Mouse (Mus musculus): ENCODE results near the gene Irf1.

The Irf1 gene

DNA sequence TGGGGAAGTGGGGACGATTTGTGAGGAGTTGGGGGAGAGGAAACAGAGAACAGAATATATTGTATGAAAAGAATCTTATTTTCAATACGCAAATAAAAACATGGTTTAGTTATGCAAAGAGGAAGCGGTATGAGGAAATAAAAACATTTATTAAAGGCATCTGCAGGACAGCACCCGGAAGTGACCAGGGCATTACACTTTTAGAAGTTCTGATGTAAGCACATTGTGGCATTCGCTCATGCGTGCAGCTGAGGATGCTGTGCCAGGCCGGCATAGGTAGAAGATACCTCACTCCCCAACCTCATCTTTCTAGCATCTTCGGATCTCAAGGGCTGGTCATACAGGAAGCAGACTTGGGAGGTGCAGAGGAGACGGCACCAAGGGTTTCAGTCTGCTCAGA lies 13.5 kb downstream of the Irf1 start:
- no peak for DNase-seq (ENCODE audit: low spot score in 2 of 2)

- DNase-seq (ENCODE audit: low spot score in 2 of 2) = no peak
Observed at GRCm38 (mm10) chr11:53785311-53785936, 15.6 kb downstream of the Irf1 start.

DNA sequence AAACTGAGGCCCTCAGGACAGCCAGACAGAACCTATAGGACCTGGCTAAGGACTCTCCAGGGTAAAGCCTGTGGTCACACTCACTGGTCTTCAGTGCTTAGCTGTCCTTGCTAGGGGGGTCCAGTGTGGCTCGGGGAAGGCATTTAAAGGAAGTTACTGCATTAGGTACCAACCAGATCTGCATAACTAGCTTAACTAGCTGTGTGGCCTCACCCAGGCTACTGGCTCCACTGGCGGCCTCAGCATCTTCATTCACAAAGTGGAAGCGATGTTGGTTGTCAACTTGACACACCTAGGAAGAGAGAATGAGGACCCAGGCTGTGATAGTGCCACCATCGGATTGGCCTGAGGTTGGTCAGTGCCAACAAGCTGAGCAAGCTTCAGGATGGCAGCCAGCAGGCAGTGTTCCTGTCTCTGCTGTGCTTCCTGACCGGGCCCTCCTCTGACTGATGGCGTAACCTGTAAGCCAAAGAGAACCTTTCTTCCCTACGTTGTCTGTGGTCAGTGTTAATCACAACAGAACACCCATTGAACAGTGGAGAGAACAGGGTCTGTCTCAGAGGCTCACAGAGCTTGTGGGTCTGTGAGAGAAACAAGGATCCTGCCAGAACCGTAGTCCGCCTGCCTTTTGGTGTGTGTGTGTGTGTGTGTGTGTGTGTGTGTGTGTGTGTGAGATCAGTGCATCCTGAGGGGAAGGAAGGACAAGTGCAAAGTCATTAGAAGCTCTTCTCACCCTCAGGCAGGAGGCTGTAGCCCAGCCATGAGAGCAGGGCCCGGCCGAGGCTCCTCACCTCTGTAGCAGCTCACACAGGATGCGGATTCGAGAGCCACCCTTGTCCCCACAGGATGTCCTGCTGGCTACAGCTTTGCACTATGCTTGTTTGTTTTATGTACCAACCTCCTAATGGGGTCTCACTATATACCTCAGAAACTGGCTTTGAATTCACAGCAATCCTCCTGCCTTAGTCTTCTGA lies 16.5 kb downstream of the Irf1 start:
- no peak for DNase-seq (ENCODE audit: low spot score in 2 of 2)

DNA sequence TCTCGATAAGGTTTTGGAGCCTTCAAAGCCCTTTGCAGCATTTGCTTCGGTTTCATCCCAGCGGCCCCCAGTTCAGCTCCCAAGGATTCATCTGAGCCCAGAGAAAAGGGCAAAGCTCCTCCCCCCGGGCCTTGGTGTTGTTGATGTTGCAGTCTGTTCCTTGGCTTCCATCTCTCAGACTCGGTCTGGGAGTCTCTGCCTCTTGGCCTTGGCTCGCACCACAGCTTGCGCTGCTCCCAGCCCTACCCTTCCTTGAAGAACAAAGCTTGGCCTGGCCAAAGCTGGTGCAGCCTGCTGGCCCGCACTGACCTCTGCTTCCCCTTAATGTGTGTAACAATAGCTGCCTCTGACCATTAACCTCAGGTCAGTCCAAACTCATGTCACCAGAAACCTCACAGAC lies 18.4 kb downstream of the Irf1 start:
- no peak for DNase-seq (ENCODE audit: low spot score in 2 of 2)

GRCm38 (mm10) chr11:53789277-53789676 lies 19.5 kb downstream of the Irf1 start:
- DNase-seq (ENCODE audit: low spot score in 2 of 2) = no peak

DNA sequence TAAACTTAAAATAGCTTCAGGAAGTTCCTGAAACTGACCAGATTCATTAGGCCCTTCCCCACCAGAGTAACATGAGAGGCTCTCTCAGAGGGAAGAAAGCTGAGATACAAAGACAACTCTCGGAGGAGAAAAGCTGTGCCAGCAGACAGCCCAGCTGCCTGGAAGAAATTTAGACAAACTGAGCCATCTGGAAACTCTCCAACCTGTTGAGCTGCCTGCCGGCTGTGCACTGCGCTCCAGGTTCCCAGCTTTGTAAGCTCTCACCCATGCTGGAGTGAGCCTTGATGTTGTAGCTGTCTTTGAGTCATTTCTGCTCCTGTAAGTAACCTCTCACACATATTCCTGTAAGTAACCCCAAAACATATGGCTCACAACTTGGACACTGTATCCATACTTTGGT lies 23.2 kb downstream of the Irf1 start:
- peak; percentile 42 to 49 for DNase-seq (ENCODE audit: low spot score in 2 of 2)

GRCm38 (mm10) chr11:53794015-53794414 lies 24.2 kb downstream of the Irf1 start:
- no peak for DNase-seq (ENCODE audit: low spot score in 2 of 2)

DNA sequence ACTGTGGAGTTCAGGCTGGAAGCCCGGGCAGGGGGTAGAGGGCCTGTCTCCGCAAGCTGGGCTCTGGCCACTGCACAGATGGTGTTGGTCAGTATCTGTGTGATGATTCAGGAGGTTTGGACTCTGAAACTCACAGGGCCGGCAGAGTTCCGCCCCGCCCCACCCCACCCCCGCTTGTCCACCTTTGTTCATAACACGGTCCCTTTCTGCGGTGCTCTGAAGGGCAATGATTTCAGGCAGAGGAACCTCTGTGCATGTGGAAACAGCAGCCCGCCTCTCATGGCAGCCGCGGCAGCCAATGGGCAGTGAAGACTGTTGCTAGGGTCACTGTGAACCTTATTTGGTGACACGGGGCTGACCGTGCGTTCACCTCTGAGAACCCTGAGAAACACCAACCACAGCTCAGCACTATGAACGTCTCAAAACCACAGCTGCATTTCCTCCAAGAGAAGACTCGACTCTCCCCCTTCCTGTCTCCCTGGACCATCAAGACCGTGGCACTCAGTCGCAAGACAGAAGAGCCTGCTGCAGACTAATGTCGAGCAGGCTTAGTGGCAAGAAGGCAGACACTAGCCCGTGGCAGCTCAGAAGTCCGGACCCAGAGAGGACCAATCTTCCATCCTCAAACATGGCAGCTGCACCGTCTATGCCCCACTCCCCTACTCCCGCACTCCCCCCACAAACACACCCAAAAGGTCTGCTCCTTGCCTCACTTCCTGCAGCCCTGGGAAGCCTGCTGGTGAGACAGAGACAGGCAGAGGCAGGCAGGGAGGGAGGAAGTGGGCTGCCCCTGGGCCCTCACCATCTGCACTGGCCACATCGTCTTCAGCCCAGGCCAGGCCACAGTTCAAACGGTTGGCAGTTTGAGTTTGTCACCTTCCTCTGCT lies 25.1 kb downstream of the Irf1 start:
- DNase-seq (ENCODE audit: low spot score in 2 of 2) = no peak

- no peak for DNase-seq (ENCODE audit: low spot score in 2 of 2)
Observed at GRCm38 (mm10) chr11:53795813-53796212, 26.0 kb downstream of the Irf1 start.

DNA sequence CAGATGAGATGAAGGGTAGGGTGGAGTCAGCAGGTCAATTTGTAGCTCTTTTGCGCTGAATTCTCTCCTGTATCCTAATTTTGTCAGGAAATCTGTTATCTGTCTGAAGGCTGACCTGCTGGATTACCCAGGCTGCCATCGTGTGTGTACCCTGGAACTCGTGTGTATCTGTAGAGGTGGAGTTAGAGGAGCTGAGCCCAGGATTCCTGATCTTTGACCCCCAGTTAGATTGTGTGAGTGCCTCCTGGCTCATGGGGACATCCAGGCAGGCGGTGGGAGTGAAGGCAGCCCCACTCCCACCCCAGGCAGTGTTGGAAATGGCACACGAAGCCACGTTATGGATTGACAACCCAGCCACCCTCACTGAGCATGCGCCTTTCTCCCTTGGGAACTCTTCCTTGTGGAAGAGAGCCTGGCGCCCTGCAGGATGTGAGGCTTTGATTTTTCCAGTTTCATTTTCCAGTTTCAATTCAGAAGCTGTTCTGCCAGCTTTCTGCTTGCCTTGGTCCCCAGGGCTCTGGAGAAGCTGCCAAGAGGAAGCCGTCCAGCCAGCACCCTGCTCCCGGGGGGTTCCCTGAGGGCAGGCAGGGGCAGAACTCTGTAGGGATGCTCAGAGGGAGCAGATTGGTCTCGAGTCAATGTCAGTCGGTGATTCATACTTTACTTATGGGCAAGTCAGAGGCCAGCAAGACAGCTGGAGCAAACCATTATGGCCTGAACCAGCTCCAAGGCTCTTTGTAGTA lies 26.8 kb downstream of the Irf1 start:
- no peak for DNase-seq (ENCODE audit: low spot score in 2 of 2)

- no peak for DNase-seq (ENCODE audit: low spot score in 2 of 2)
Observed at GRCm38 (mm10) chr11:53797386-53797920, 27.6 kb downstream of the Irf1 start.

- no peak for DNase-seq (ENCODE audit: low spot score in 2 of 2)
Observed at GRCm38 (mm10) chr11:53798041-53798711, 28.4 kb downstream of the Irf1 start.

GRCm38 (mm10) chr11:53800036-53800435 lies 30.2 kb downstream of the Irf1 start:
- no peak for DNase-seq (ENCODE audit: low spot score in 2 of 2)

GRCm38 (mm10) chr11:53800975-53801374 lies 31.2 kb downstream of the Irf1 start:
- no peak for DNase-seq (ENCODE audit: low spot score in 2 of 2)

- DNase-seq (ENCODE audit: low spot score in 2 of 2) = no peak
Observed at GRCm38 (mm10) chr11:53803093-53803492, 33.3 kb downstream of the Irf1 start.

DNA sequence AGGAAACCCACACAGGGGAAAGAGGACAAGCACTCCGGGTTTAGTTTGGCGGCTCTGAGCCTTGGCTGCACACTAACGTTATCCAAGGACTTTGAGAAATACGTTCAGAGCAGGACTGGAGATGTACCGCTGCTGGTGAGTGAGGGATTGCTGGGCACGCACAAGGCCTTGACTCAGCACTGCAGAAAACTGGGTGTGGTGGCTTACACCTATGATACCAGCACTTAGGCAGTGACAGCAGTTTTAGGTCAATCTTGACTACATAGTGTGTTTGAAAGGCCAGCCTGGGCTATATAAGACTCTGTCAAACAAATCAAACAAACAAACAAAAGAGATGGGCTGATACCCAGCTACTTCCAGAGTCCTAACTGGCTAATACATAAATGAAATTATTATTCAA lies 33.7 kb downstream of the Irf1 start:
- no peak for DNase-seq (ENCODE audit: low spot score in 2 of 2)

DNA sequence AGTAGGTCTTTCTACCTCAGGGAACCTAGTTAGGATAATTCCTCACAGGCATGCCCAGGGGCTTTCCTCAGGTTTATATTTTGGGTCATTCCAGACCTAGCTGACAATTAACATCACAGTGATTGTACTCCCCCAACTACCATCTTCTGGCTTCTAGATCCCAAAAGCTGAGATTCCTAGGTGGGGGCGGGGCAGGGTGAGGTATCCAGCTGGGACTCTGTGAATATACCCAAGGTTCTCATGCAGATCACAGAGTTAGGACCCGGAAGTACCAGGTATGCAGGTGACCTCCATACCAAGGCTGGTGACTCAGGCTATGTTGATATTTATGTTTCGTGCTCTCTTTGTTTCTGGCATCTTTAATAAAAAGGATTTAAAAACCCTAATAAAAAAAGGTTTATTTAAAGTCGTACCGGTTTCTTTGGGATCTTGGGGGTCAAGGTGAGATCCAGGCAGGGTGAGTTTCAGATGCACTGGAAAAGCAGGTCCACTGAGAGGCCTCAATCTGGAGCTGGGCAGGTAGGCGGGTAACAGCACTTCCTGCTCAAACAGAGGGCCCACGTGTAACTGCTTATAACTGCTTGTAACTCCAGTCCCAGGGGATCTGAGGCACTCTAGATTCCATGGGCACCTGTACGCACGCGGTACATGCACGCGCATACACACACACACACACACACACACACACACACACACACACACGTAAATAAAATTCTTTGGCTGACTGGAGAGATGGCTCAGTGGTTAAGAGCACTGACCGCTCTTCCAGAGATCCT lies 34.9 kb downstream of the Irf1 start:
- no peak for DNase-seq (ENCODE audit: low spot score in 2 of 2)

DNA sequence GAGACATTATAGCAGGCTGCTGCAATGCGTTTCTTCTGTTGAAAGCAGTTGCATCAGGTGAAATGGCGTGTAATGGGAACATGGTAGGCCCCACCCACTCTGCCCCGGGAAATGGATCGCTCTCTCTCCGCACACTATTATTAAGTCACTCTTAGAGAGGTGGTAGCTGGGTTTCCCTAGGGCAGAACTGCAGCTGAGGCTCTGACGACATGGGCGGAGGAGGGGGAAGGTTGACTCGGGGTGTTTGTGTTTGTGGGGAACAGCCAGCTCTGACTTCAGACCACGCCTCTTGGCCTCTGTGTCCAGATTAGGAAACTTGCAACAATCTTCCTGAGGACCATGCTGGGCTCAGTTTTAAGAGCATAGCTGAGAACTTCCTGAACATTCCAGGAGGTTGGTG lies 36.0 kb downstream of the Irf1 start:
- no peak for DNase-seq (ENCODE audit: low spot score in 2 of 2)

- DNase-seq (ENCODE audit: low spot score in 2 of 2) = no peak
Observed at GRCm38 (mm10) chr11:53809354-53809753, 39.5 kb downstream of the Irf1 start.

GRCm38 (mm10) chr11:53810156-53810555 lies 40.3 kb downstream of the Irf1 start:
- DNase-seq (ENCODE audit: low spot score in 2 of 2) = no peak

Measured in right cerebral cortex, adult 2 months (tissue).